ENCODE assay signal across 12 mouse cellular contexts in genomic region chr4:136289918-136290780, GRCm38 (mm10). TPM values are rescaled to one million over a fixed set of nuclear protein-coding genes. Genes with fewer than 3 reads are reported as not detected.
DNase-seq lines count a peak whose midpoint lies in the region; ATAC-seq lines count a peak whose summit lies in the region.
"Had no signal": no experiment of that assay in that cellular context is flagged by ENCODE, and none has a peak within 500 bp of the region (broad histone marks: within the 10 kb centered on the region; RNA-seq: fewer than 3 reads in every experiment).

No protein-coding gene starts in this region.

- peaks cover 2% of the 10 kb centered on the region; the same call in 1 of the 2 replicates for H3K9me3 ChIP-seq in heart, embryonic 11.5 days (replicated peaks; ENCODE audit: control insufficient read depth, low read length)
- H3K9me3 ChIP-seq in forebrain, embryonic 12.5 days: peaks cover 7% of the 10 kb centered on the region
- H3K9me3 ChIP-seq in limb, embryonic 11.5 days (ENCODE audit: control insufficient read depth, low read length): no peaks in the 10 kb centered on the region; the same call in 1 of the 2 replicates
- peaks cover 5% of the 10 kb centered on the region for H3K9me3 ChIP-seq in neural tube, embryonic 12.5 days

- no peak overlapping the region for H3K9ac ChIP-seq in heart, embryonic 11.5 days (ENCODE audit: low read depth, low read length)
- H3K9ac ChIP-seq in forebrain, embryonic 12.5 days: peak overlapping the region; percentile 47
- no peak overlapping the region for H3K9ac ChIP-seq in limb, embryonic 11.5 days (ENCODE audit: low read length)
- peak overlapping the region; percentile 36; the same call in 1 of the 2 replicates for H3K9ac ChIP-seq in neural tube, embryonic 12.5 days

- peaks cover 9% of the 10 kb centered on the region for H3K4me1 ChIP-seq in heart, embryonic 11.5 days (ENCODE audit: control insufficient read depth, insufficient read depth, low read length)
- H3K4me1 ChIP-seq in forebrain, embryonic 12.5 days: peaks cover 35% of the 10 kb centered on the region
- peaks cover 2% of the 10 kb centered on the region; the same call in 1 of the 2 replicates for H3K4me1 ChIP-seq in limb, embryonic 11.5 days (ENCODE audit: control insufficient read depth, insufficient read depth, low read length)
- peaks cover 22% of the 10 kb centered on the region for H3K4me1 ChIP-seq in neural tube, embryonic 12.5 days

- H3K4me3 ChIP-seq in heart, embryonic 11.5 days (ENCODE audit: low read depth, low read length): 0 out of 2 replicates have a peak overlapping the region, but pooled peaks have one; percentile 8
- peak overlapping the region; percentile 15; the same call in 1 of the 2 replicates for H3K4me3 ChIP-seq in forebrain, embryonic 12.5 days (replicated peaks)
- H3K4me3 ChIP-seq in limb, embryonic 11.5 days (ENCODE audit: low read depth, low read length): no peak overlapping the region
- no peak overlapping the region for H3K4me3 ChIP-seq in neural tube, embryonic 12.5 days

- 49% methylated on average over 66 of the region's 66 CpGs for WGBS in heart, embryonic 11.5 days (ENCODE audit: insufficient replicate concordance)
- WGBS in forebrain, embryonic 12.5 days: 25% methylated on average over 66 of the region's 66 CpGs
- 36% methylated on average over 66 of the region's 66 CpGs for WGBS in limb, embryonic 11.5 days
- 31% methylated on average over 66 of the region's 66 CpGs for WGBS in neural tube, embryonic 12.5 days

- ATAC-seq in heart, embryonic 11.5 days (replicated peaks; ENCODE audit: insufficient number of reproducible peaks, low FRiP score, low TSS enrichment): no peak
- no peak for ATAC-seq in forebrain, embryonic 12.5 days (ENCODE audit: low FRiP score)
- no peak for ATAC-seq in limb, embryonic 11.5 days (ENCODE audit: insufficient number of reproducible peaks, low FRiP score, low TSS enrichment, low read depth)
- ATAC-seq in neural tube, embryonic 12.5 days (ENCODE audit: low FRiP score, low read depth): no peak
- ATAC-seq in CD4-positive, CD25-positive, alpha-beta regulatory T cell, adult 4 months: no peak
- ATAC-seq: Patski had no signal

- peaks cover 4% of the 10 kb centered on the region for H3K27me3 ChIP-seq in heart, embryonic 11.5 days (ENCODE audit: control insufficient read depth, insufficient read depth, low read length)
- peaks cover 26% of the 10 kb centered on the region for H3K27me3 ChIP-seq in forebrain, embryonic 12.5 days
- H3K27me3 ChIP-seq in limb, embryonic 11.5 days (ENCODE audit: control insufficient read depth, insufficient read depth, low read length): peaks cover 11% of the 10 kb centered on the region
- peaks cover 23% of the 10 kb centered on the region for H3K27me3 ChIP-seq in neural tube, embryonic 12.5 days (replicated peaks)
- H3K27me3 ChIP-seq: Patski had no signal

- DNase-seq in heart, postnatal 4 days: no peak
- DNase-seq in limb, embryonic 11.5 days (ENCODE audit: low spot score): peak; percentile 38
- no peak for DNase-seq in thymus, postnatal 10 days (ENCODE audit: low spot score in 2 of 2)
- DNase-seq in adrenal gland, postnatal 10 days: no peak
- DNase-seq: cerebellum, adult 9-10 months; lung, adult 2 months; spleen, adult 18-20 months had no signal

- H3K4me2 ChIP-seq in heart, embryonic 11.5 days: peak overlapping the region; percentile 31
- peak overlapping the region; percentile 27 for H3K4me2 ChIP-seq in forebrain, embryonic 12.5 days
- no peak overlapping the region for H3K4me2 ChIP-seq in limb, embryonic 11.5 days (ENCODE audit: low read depth, severe bottlenecking)
- peak overlapping the region; percentile 29 for H3K4me2 ChIP-seq in neural tube, embryonic 12.5 days (replicated peaks)

- peaks cover 47% of the 10 kb centered on the region for H3K36me3 ChIP-seq in heart, embryonic 11.5 days (ENCODE audit: control insufficient read depth, insufficient read depth, low read length)
- H3K36me3 ChIP-seq in forebrain, embryonic 12.5 days (replicated peaks): peaks cover 77% of the 10 kb centered on the region
- peaks cover 25% of the 10 kb centered on the region for H3K36me3 ChIP-seq in limb, embryonic 11.5 days (ENCODE audit: control insufficient read depth, insufficient read depth, low read length)
- peaks cover 70% of the 10 kb centered on the region for H3K36me3 ChIP-seq in neural tube, embryonic 12.5 days

- H3K27ac ChIP-seq in heart, embryonic 11.5 days (ENCODE audit: low read depth, low read length): no peak overlapping the region
- H3K27ac ChIP-seq in forebrain, embryonic 12.5 days: no peak overlapping the region
- no peak overlapping the region for H3K27ac ChIP-seq in limb, embryonic 11.5 days (replicated peaks; ENCODE audit: low read depth, low read length)
- H3K27ac ChIP-seq in neural tube, embryonic 12.5 days: no peak overlapping the region

RNA-seq across cellular contexts. Expression of gene Zfp46, which starts 5.7 kb away (rescaled TPM):
- polyA plus RNA-seq in heart, embryonic 11.5 days (2014; fragmentation: Nextera tagmentation; extraction: Ambion mirVana): 18.4 and 20.6 TPM in 2 replicates
- total RNA-seq in heart, postnatal 4 days (2021): 10 to 100 TPM; 47.0 to 50.1 TPM
- polyA plus RNA-seq in forebrain, embryonic 12.5 days (2016; fragmentation: Nextera tagmentation; extraction: Ambion mirVana): 25.8 and 38.1 TPM in 2 replicates
- polyA plus RNA-seq in limb, embryonic 11.5 days (2014; fragmentation: Nextera tagmentation; extraction: Ambion mirVana): 25.3 and 26.0 TPM in 2 replicates
- 38.3 and 39.7 TPM in 2 replicates for polyA plus RNA-seq in neural tube, embryonic 12.5 days (2016; fragmentation: Nextera tagmentation; extraction: Ambion mirVana)
- total RNA-seq in adrenal gland, postnatal 10 days (2021): 10 to 100 TPM; 23.3 to 33.0 TPM
- 10 to 100 TPM in 1 of 2 experiments, 1 to 10 TPM in 1; 9.7 to 12.3 TPM for polyA plus RNA-seq in CD4-positive, CD25-positive, alpha-beta regulatory T cell, adult 4 months (2017; shearing (Covaris generic))

RNA-seq across cellular contexts. Expression of gene Hnrnpr, which starts 20.6 kb away (rescaled TPM):
- polyA plus RNA-seq in heart, embryonic 11.5 days (2014; fragmentation: Nextera tagmentation; extraction: Ambion mirVana): 85.8 and 87.1 TPM in 2 replicates
- 10 to 100 TPM; 91.9 to 99.3 TPM for total RNA-seq in heart, postnatal 4 days (2021)
- 256 and 266 TPM in 2 replicates for polyA plus RNA-seq in forebrain, embryonic 12.5 days (2016; fragmentation: Nextera tagmentation; extraction: Ambion mirVana)
- polyA plus RNA-seq in limb, embryonic 11.5 days (2014; fragmentation: Nextera tagmentation; extraction: Ambion mirVana): 192 and 196 TPM in 2 replicates
- polyA plus RNA-seq in neural tube, embryonic 12.5 days (2016; fragmentation: Nextera tagmentation; extraction: Ambion mirVana): 221 and 229 TPM in 2 replicates
- total RNA-seq in adrenal gland, postnatal 10 days (2021): 10 to 100 TPM; 67.4 to 94.7 TPM
- polyA plus RNA-seq in CD4-positive, CD25-positive, alpha-beta regulatory T cell, adult 4 months (2017; shearing (Covaris generic)): 100 to 1,000 TPM in 1 of 2 experiments, 10 to 100 TPM in 1; 78.7 to 103 TPM

RNA-seq across cellular contexts. Expression of gene Tcea3, which starts 42.6 kb away (rescaled TPM):
- polyA plus RNA-seq in heart, embryonic 11.5 days (2014; fragmentation: Nextera tagmentation; extraction: Ambion mirVana): 56.4 and 56.7 TPM in 2 replicates
- 10 to 100 TPM; 55.2 to 56.7 TPM for total RNA-seq in heart, postnatal 4 days (2021)
- polyA plus RNA-seq in forebrain, embryonic 12.5 days (2016; fragmentation: Nextera tagmentation; extraction: Ambion mirVana): 1.6 and 1.9 TPM in 2 replicates
- polyA plus RNA-seq in limb, embryonic 11.5 days (2014; fragmentation: Nextera tagmentation; extraction: Ambion mirVana): 3.1 and 3.8 TPM in 2 replicates
- polyA plus RNA-seq in neural tube, embryonic 12.5 days (2016; fragmentation: Nextera tagmentation; extraction: Ambion mirVana): 3.0 and 4.5 TPM in 2 replicates
- 10 to 100 TPM; 15.1 to 22.7 TPM for total RNA-seq in adrenal gland, postnatal 10 days (2021)
- polyA plus RNA-seq in CD4-positive, CD25-positive, alpha-beta regulatory T cell, adult 4 months (2017; shearing (Covaris generic)): 1 to 10 TPM in 1 of 2 experiments, not detected in 1; 1.2 TPM

Comparison
In these comparisons a context has a peak if more than half of its experiments do, and no peak if none do; other contexts are left out.
1. H3K4me3 ChIP-seq: peak in heart, embryonic 11.5 days (single experiment) and forebrain, embryonic 12.5 days (single experiment); none in limb, embryonic 11.5 days (single experiment) and neural tube, embryonic 12.5 days (single experiment).
2. H3K9ac ChIP-seq: peak in forebrain, embryonic 12.5 days (single experiment) and neural tube, embryonic 12.5 days (single experiment); none in heart, embryonic 11.5 days (single experiment) and limb, embryonic 11.5 days (single experiment).
3. RNA of gene Tcea3, which starts 42.6 kb away (polyA plus RNA-seq): 56.4 to 56.7 TPM in heart, embryonic 11.5 days; 3.1 to 3.8 TPM in limb, embryonic 11.5 days, 3.0 to 4.5 TPM in neural tube, embryonic 12.5 days, 1.6 to 1.9 TPM in forebrain, embryonic 12.5 days and 1.2 TPM in CD4-positive, CD25-positive, alpha-beta regulatory T cell, adult 4 months; every median in the first group is over 10 times any median in the second.